27 mouse cellular contexts compared by ENCODE assay signal in the genomic region with DNA sequence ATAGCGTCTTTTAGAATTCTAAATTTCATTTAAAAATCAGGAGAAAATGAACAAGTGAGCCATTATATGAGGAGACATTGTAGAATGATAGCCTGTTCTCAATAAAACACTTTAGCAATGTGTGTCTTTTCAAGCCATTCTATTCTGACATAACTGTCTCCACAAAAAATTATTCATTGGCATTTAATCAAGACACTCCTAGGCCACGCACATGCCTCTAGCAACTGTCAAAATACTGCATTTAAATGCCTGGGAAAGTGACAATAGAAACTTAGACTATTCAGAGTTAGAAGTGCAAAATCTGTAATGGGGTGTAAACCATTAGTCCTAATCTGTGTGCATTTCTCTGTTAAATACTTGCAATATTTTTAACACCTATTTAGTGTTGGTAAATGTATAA.
"Had no signal": no experiment of that assay in that cellular context is flagged by ENCODE, and none has a peak within 500 bp of the region (broad histone marks: within the 10 kb centered on the region; RNA-seq: fewer than 3 reads in every experiment).

No protein-coding gene starts in this region.

- H3K4me1 ChIP-seq: heart, embryonic 10.5 days; heart, embryonic 12.5 days; intestine, embryonic 15.5 days; limb, embryonic 10.5 days; limb, embryonic 12.5 days; liver, embryonic 13.5 days; liver, embryonic 15.5 days had no signal

- H3K4me3 ChIP-seq: heart, adult 2 months; heart, embryonic 10.5 days; heart, embryonic 12.5 days; intestine, embryonic 15.5 days; layer of hippocampus, adult 2 months; left cerebral cortex, adult 2 months; limb, embryonic 10.5 days; limb, embryonic 12.5 days; liver, embryonic 13.5 days; liver, embryonic 15.5 days had no signal

- H3K4me2 ChIP-seq: heart, embryonic 12.5 days; hindbrain, embryonic 14.5 days; intestine, embryonic 15.5 days; limb, embryonic 12.5 days; liver, embryonic 11.5 days; liver, embryonic 13.5 days; liver, embryonic 15.5 days had no signal

- H3K36me3 ChIP-seq: heart, embryonic 10.5 days; heart, embryonic 12.5 days; intestine, embryonic 15.5 days; limb, embryonic 10.5 days; limb, embryonic 12.5 days; liver, embryonic 13.5 days; liver, embryonic 15.5 days had no signal

- ATAC-seq: hindbrain, embryonic 16.5 days; inflammation-experienced regulatory T-cells, adult 6 months; intestine, embryonic 15.5 days; intestine, postnatal 0 days; liver, postnatal 0 days had no signal

- H3K9me3 ChIP-seq: heart, embryonic 10.5 days; heart, embryonic 12.5 days; intestine, embryonic 15.5 days; limb, embryonic 10.5 days; limb, embryonic 12.5 days; liver, embryonic 13.5 days; liver, embryonic 15.5 days had no signal

- H3K27me3 ChIP-seq: heart, embryonic 12.5 days; intestine, embryonic 15.5 days; limb, embryonic 12.5 days; liver, embryonic 13.5 days; liver, embryonic 15.5 days had no signal

- H3K27ac ChIP-seq: heart, adult 2 months; heart, embryonic 10.5 days; hindbrain, embryonic 14.5 days; intestine, embryonic 15.5 days; layer of hippocampus, adult 2 months; left cerebral cortex, adult 2 months; limb, embryonic 10.5 days; limb, embryonic 12.5 days; liver, embryonic 13.5 days; liver, embryonic 15.5 days had no signal

- DNase-seq: gastrocnemius, postnatal 14 days; gastrocnemius, postnatal 36 days; heart, adult 11 months; heart, adult 2 months; heart, postnatal 14 days; heart, postnatal 36 days; kidney, adult 18-20 months; kidney, adult 8-10 months; kidney, postnatal 10 days; kidney, postnatal 25 days; kidney, postnatal 4 days; liver; liver, embryonic 13.5 days; liver, postnatal 0 days had no signal

- H3K9ac ChIP-seq: heart, embryonic 12.5 days; hindbrain, embryonic 14.5 days; intestine, embryonic 15.5 days; limb, embryonic 12.5 days; liver, embryonic 13.5 days; liver, embryonic 15.5 days; liver, postnatal 0 days had no signal
